Mouse (Mus musculus) urinary bladder, postnatal 10 days (tissue): Measurements from ENCODE around the gene Ccdc83.
"Not testable (repeated sequence)": the region's sequence is repeated elsewhere in the genome, so short reads cannot be mapped to it uniquely, and the experiment has no call there.

Experiments used
- DNase-seq: peaks from one replicate; pipeline ENCODE4 v3.0.0; 2022; ENCODE audit warnings: low spot score

Ccdc83 gene

GRCm38 (mm10) chr7:90259899-90260298, 5.7 kb downstream of the Ccdc83 start:
- no peak for DNase-seq

GRCm38 (mm10) chr7:90258701-90259100, 6.9 kb downstream of the Ccdc83 start:
- no peak for DNase-seq

- no peak for DNase-seq
These were observed 12.6 kb downstream of the Ccdc83 start for GRCm38 (mm10) chr7:90252946-90253345.

GRCm38 (mm10) chr7:90243643-90244042, 21.9 kb downstream of the Ccdc83 start:
- DNase-seq = no peak

- no peak for DNase-seq
These were observed 22.4 kb downstream of the Ccdc83 start for GRCm38 (mm10) chr7:90243151-90243550.

GRCm38 (mm10) chr7:90236289-90236905, 29.2 kb downstream of the Ccdc83 start:
- DNase-seq = no peak

GRCm38 (mm10) chr7:90233921-90234320, 31.7 kb downstream of the Ccdc83 start:
- DNase-seq = no peak

GRCm38 (mm10) chr7:90231431-90231830, 34.1 kb downstream of the Ccdc83 start:
- no peak for DNase-seq

GRCm38 (mm10) chr7:90228884-90229283, 36.7 kb downstream of the Ccdc83 start:
- DNase-seq = not testable (repeated sequence)

- DNase-seq = no peak
These were observed 37.5 kb downstream of the Ccdc83 start for GRCm38 (mm10) chr7:90228075-90228474.

- DNase-seq = no peak
These were observed 44.1 kb downstream of the Ccdc83 start for GRCm38 (mm10) chr7:90221487-90221886.

- DNase-seq = no peak
These were observed 47.5 kb downstream of the Ccdc83 start for GRCm38 (mm10) chr7:90218122-90218521.

GRCm38 (mm10) chr7:90216511-90216910, 49.1 kb downstream of the Ccdc83 start:
- no peak for DNase-seq

GRCm38 (mm10) chr7:90210947-90211346, 54.6 kb downstream of the Ccdc83 start:
- DNase-seq = no peak

- no peak for DNase-seq
These were observed 55.5 kb downstream of the Ccdc83 start for GRCm38 (mm10) chr7:90210116-90210515.

GRCm38 (mm10) chr7:90203914-90204313, 61.7 kb downstream of the Ccdc83 start:
- DNase-seq = no peak

- no peak for DNase-seq
These were observed 63.6 kb downstream of the Ccdc83 start for GRCm38 (mm10) chr7:90201877-90202465.

GRCm38 (mm10) chr7:90200251-90200650, 65.3 kb downstream of the Ccdc83 start:
- no peak for DNase-seq

GRCm38 (mm10) chr7:90180635-90181034, 84.9 kb downstream of the Ccdc83 start:
- DNase-seq = no peak

- DNase-seq = no peak
These were observed 90.0 kb downstream of the Ccdc83 start for GRCm38 (mm10) chr7:90175576-90175975.
